Mouse (Mus musculus): ENCODE data around the gene G6pc3. TPM values are rescaled to one million over a fixed set of nuclear protein-coding genes. Genes with fewer than 3 reads are reported as not detected.

The G6pc3 gene
- polyA plus RNA-seq, 1 experiment from 2014 or later, result 29.6 TPM

- no peak overlapping the region for H3K4me3 ChIP-seq (replicated peaks)
- H3K36me3 ChIP-seq, result no peaks in the 10 kb centered on the region; the same call in 1 of the 2 replicates
- H3K9ac ChIP-seq, result no peak overlapping the region
- H3K9me3 ChIP-seq, result no peaks in the 10 kb centered on the region
- 79% methylated on average over 8 of the region's 8 CpGs for WGBS
- H3K4me1 ChIP-seq, result peaks cover 71% of the 10 kb centered on the region
- H3K27ac ChIP-seq, result no peak overlapping the region; the same call in 1 of the 2 replicates
- no peak overlapping the region for H3K4me2 ChIP-seq
- no peak for ATAC-seq (ENCODE audit: insufficient read depth, low FRiP score, low read depth)
- H3K27me3 ChIP-seq (replicated peaks), result no peaks in the 10 kb centered on the region
Measured at GRCm38 (mm10) chr11:102221243-102221953, 32.0 kb downstream of the G6pc3 start.

DNA sequence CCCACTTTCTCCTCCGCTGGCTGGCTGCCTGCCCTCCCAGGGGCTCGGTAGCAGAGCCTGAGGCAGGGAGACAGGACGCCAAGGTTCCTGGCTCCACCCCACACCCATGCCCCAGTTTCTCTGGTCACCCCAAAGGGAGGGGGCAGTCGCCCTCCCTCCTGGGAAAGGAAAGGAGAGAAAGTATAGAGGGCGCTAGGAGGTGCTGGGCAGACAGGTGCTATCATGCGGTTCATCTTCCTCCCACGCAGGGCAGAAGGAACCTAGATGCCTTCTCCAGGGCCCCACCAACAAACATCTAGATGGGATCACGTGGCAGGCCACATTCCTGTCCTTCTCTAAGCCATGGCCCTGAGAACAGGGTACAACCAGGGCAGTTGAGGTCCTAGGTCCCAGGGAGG is 32.5 kb downstream of the G6pc3 start:
- Histone ChIP-seq H3K9ac (no peak overlapping the region), H3K27me3 (replicated peaks) (no peaks in the 10 kb centered on the region), H3K9me3 (no peaks in the 10 kb centered on the region), H3K27ac (no peak overlapping the region), H3K36me3 (no peaks in the 10 kb centered on the region; the same call in 1 of the 2 replicates), H3K4me3 (replicated peaks) (no peak overlapping the region), H3K4me1 (peaks cover 73% of the 10 kb centered on the region), H3K4me2 (no peak overlapping the region)
- ATAC-seq (ENCODE audit: insufficient read depth, low FRiP score, low read depth), result no peak
- 73% methylated on average over 8 of the region's 8 CpGs for WGBS

DNA sequence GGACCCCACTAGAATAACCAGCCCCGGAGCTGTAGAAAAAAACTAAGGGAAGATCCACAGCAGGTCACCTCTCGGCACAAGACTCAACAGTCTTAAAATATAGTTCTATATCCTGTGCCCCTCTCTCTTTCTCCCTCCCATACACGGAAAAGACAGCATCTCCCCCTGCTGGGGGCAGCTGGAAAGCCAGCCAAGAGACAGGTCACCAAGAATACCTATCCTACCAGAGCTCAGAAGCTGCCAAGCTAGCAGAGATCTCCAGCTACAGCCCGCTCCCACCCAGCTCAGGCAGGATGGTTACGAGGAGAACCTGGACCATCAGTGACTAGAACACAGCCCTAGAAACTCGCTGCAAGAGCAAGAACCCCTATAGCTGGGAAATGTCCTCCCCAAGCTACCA is 33.7 kb downstream of the G6pc3 start:
- WGBS, result 30% methylated on average over 6 of the region's 6 CpGs
- Histone ChIP-seq H3K9me3 (no peaks in the 10 kb centered on the region), H3K4me3 (replicated peaks) (no peak overlapping the region), H3K4me1 (peaks cover 73% of the 10 kb centered on the region), H3K9ac (no peak overlapping the region), H3K27me3 (replicated peaks) (no peaks in the 10 kb centered on the region), H3K36me3 (no peaks in the 10 kb centered on the region; the same call in 1 of the 2 replicates), H3K4me2 (no peak overlapping the region), H3K27ac (no peak overlapping the region)
- ATAC-seq (ENCODE audit: insufficient read depth, low FRiP score, low read depth), result no peak

DNA sequence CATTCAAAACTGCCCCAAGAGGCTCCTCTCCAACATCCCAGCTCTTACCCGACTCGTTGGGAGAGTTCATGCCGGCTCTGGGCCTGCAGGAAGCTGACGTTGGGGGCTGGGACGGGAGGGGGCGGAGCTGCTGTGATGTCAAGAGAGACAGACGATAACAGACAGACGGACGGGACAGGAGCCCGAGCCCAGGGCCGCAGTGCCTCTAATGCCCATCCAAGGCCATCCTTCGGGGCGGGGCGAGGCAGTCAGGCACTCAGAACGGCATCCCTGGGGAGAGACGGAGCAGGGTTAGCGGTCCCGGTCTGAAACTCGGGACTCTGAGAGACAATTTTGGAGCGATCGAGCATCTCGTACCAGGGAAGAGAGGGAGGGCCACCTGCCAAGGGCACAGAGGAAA is 35.3 kb downstream of the G6pc3 start:
- Histone ChIP-seq H3K4me2 (peak overlapping the region; percentile 46), H3K27me3 (replicated peaks) (no peaks in the 10 kb centered on the region), H3K4me1 (peaks cover 73% of the 10 kb centered on the region), H3K9me3 (no peaks in the 10 kb centered on the region), H3K9ac (no peak overlapping the region), H3K4me3 (replicated peaks) (no peak overlapping the region; the same call in 1 of the 2 replicates), H3K36me3 (no peaks in the 10 kb centered on the region; the same call in 1 of the 2 replicates), H3K27ac (0 out of 2 replicates have a peak overlapping the region, but pooled peaks have one; percentile 28)
- WGBS, result 17% methylated on average over 22 of the region's 22 CpGs
- no peak for ATAC-seq (ENCODE audit: insufficient read depth, low FRiP score, low read depth)

- Histone ChIP-seq H3K4me1 (peaks cover 67% of the 10 kb centered on the region), H3K27ac (0 out of 2 replicates have a peak overlapping the region, but pooled peaks have one; percentile 28), H3K4me3 (replicated peaks) (no peak overlapping the region), H3K36me3 (no peaks in the 10 kb centered on the region; the same call in 1 of the 2 replicates), H3K4me2 (no peak overlapping the region), H3K9ac (no peak overlapping the region), H3K9me3 (no peaks in the 10 kb centered on the region), H3K27me3 (replicated peaks) (no peaks in the 10 kb centered on the region)
- WGBS, result 57% methylated on average over 5 of the region's 5 CpGs
- ATAC-seq (ENCODE audit: insufficient read depth, low FRiP score, low read depth), result no peak
Measured at GRCm38 (mm10) chr11:102225221-102225620, 35.8 kb downstream of the G6pc3 start.

DNA sequence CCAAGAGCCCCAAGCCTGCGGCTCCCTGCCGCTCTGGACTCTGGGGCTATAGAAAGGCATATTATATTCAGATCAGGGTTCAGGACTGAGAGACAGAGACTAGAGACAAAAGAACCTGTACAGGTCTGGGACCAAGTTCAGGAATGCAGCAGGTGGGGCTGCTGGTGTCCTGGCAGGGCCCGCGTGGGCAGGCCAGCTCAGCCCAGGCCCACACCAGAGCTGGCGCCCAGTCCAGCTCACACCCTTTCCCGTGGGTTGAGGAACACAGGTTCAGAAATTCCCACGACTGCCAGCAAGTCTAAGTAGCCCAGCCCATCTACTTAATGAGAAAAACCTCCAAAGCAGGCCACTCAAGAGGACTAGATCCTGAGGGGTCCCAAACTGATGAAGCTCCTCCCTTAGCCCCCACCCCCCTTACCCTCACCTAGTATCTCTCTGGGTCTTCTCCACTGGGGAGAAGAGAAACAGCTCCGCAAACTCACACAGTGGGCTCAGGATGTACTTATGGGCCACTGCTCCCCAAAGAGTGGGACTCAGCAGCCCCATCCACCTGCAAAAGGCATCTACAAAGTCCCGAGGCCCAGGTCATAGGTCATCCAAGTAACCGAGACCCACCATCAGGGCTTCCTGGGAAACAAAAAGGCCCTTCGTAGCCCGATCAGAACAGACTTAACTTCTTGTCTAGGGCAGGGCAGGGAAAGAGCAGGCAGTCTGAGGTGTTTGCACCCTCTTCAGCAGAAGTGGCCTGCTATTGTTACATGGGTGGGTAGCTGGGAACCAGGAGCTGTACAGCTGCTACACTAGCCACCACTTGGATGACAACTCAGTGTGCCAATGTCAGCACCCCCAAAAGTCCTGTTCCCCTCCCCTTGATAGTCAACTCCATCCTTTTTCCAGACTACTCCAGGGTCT is 36.9 kb downstream of the G6pc3 start:
- 69% methylated on average over 12 of the region's 12 CpGs for WGBS
- H3K4me2 ChIP-seq, result no peak overlapping the region
- H3K27me3 ChIP-seq (replicated peaks), result no peaks in the 10 kb centered on the region
- H3K9me3 ChIP-seq, result no peaks in the 10 kb centered on the region
- no peak overlapping the region for H3K4me3 ChIP-seq (replicated peaks)
- no peak overlapping the region for H3K9ac ChIP-seq
- no peaks in the 10 kb centered on the region; the same call in 1 of the 2 replicates for H3K36me3 ChIP-seq
- H3K27ac ChIP-seq, result no peak overlapping the region
- H3K4me1 ChIP-seq, result peaks cover 63% of the 10 kb centered on the region
- ATAC-seq (ENCODE audit: insufficient read depth, low FRiP score, low read depth), result no peak

DNA sequence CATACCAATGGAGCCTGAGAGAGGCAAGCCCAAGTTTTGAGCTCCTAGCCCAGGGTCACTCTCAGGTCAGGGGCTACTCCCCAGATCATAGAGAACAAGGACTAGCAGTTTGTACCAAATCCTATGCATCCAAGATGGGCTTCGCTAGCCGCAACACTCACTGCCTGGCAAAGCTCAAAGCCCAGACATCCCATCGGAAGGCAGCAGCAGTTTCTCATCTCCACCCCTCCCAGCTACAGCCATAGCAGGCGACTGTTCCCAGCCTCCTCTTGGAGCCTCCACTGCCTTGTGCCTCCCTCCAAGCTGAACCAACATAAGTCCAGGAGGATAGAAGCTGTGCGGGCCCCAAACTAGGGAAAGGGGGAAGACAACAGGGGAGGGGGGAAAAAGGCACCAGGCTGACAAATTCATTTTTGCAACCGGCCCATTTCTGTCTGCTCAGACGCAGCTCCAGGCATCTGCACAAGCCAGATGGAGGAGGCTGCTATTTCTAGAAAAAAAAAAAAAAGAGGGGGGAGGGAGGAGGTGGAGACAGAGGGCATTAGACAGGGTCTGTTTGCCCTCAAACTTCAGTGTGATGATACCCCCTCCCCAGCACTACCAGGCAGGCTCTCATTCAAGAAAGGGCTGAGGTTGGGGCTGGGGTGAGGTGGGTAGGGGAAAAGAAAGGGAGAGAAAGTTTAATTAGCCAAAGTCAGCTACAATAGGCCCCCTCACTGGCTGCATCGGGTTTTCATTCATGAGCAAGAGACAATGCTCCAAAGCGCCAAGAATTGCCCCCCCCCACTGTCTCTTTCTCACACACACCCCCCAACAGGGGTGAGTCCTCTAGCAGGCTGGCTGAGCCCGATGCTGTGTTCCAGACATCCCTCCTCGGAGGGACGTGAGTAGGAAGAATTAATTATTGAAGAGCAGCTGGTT is 38.1 kb downstream of the G6pc3 start:
- WGBS, result 26% methylated on average over 12 of the region's 12 CpGs
- Histone ChIP-seq H3K4me2 (peak overlapping the region; percentile 87), H3K4me3 (replicated peaks) (peak overlapping the region; percentile 75), H3K27ac (peak overlapping the region; percentile 87), H3K9ac (no peak overlapping the region), H3K36me3 (no peaks in the 10 kb centered on the region; the same call in 1 of the 2 replicates), H3K27me3 (replicated peaks) (no peaks in the 10 kb centered on the region), H3K9me3 (no peaks in the 10 kb centered on the region), H3K4me1 (peaks cover 63% of the 10 kb centered on the region)
- ATAC-seq (ENCODE audit: insufficient read depth, low FRiP score, low read depth), result no peak

DNA sequence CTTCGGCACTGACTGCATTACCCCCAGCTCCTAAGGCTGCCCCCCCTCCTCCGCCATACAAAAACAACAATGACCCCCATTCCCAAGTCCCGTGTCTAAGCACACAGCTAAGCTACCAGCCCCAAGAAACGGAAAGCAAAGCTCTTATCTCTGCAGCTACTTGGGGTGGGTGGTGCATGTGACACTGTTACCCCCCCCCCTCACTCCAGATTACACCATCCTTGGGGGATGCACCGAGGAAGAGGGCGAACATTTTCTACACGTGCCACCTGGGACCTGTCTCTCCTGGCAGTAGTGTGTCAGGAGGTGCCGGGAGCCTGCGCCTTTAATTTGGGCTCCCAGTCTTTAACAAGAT is 38.7 kb downstream of the G6pc3 start:
- no peaks in the 10 kb centered on the region; the same call in 1 of the 2 replicates for H3K36me3 ChIP-seq
- H3K9ac ChIP-seq, result no peak overlapping the region
- WGBS, result 24% methylated on average over 9 of the region's 9 CpGs
- no peaks in the 10 kb centered on the region for H3K27me3 ChIP-seq (replicated peaks)
- H3K4me1 ChIP-seq, result peaks cover 60% of the 10 kb centered on the region
- H3K4me3 ChIP-seq (replicated peaks), result peak overlapping the region; percentile 75
- H3K9me3 ChIP-seq, result no peaks in the 10 kb centered on the region
- peak overlapping the region; percentile 87 for H3K27ac ChIP-seq
- peak overlapping the region; percentile 87 for H3K4me2 ChIP-seq
- ATAC-seq (ENCODE audit: insufficient read depth, low FRiP score, low read depth), result no peak

- H3K9ac ChIP-seq, result peak overlapping the region; percentile 74; the same call in 1 of the 2 replicates
- H3K27me3 ChIP-seq (replicated peaks), result no peaks in the 10 kb centered on the region
- no peaks in the 10 kb centered on the region for H3K9me3 ChIP-seq
- H3K36me3 ChIP-seq, result no peaks in the 10 kb centered on the region
- WGBS, result 13% methylated on average over 7 of the region's 7 CpGs
- ATAC-seq (ENCODE audit: insufficient read depth, low FRiP score, low read depth), result no peak
- peak overlapping the region; percentile 87 for H3K27ac ChIP-seq
- H3K4me3 ChIP-seq (replicated peaks), result peak overlapping the region; percentile 75
- H3K4me1 ChIP-seq, result peaks cover 55% of the 10 kb centered on the region
- H3K4me2 ChIP-seq, result peak overlapping the region; percentile 87
Measured at GRCm38 (mm10) chr11:102228646-102229268, 39.3 kb downstream of the G6pc3 start.

DNA sequence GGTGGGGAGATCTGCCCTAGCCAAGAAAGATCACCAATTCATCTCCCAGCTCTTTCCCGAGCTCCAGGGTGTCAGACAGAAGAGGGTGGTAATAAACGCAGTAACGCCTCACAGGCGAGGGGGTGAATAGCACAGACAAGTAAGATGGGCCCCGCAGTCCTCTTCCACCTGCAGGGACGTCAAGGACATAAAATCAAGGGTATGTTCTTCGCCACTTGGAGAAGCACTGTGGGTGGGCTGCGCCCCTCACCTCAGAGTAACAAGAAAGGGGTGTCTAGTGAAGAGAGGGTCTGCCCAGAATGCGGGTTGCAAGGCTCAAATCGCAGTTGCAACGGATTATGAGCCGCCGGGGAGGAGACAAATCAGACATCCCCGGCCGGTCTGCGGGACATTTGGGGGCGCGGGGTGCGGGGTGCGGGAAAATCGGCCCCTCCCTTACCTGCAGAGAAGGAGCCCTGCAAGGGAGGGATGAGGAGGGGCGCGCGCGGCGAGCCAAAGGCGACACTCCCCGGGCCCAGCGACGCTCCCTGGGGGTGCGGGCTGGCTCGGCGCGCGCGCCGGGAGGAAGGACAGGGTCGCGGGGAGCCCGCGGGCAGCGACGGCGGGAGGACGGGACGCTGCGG is 40.0 kb downstream of the G6pc3 start:
- Histone ChIP-seq H3K36me3 (no peaks in the 10 kb centered on the region), H3K4me1 (peaks cover 49% of the 10 kb centered on the region), H3K9ac (peak overlapping the region; percentile 74), H3K27me3 (replicated peaks) (no peaks in the 10 kb centered on the region), H3K27ac (peak overlapping the region; percentile 87), H3K9me3 (no peaks in the 10 kb centered on the region), H3K4me2 (peak overlapping the region; percentile 87), H3K4me3 (replicated peaks) (peak overlapping the region; percentile 75)
- ATAC-seq (ENCODE audit: insufficient read depth, low FRiP score, low read depth), result no peak
- WGBS, result under 1% methylated on average over 29 of the region's 47 CpGs

Measured in stomach, embryonic 15.5 days (tissue).